Mouse (Mus musculus): ENCODE measurements at regions not wholly inside any gene's neighbourhood (a gene's known extent, or its start where the extent isn't known, plus 50 kb on each side); places are given as distances from the start of the nearest gene placed in this dataset.

- no peak overlapping the region for H3K4me2 ChIP-seq (ENCODE audit: low read depth, low read length)
- DNase-seq (ENCODE audit: low spot score) (no peak), ATAC-seq (ENCODE audit: low read depth) (no peak)
- no peaks in the 10 kb centered on the region for H3K27me3 ChIP-seq (replicated peaks; ENCODE audit: control insufficient read depth, insufficient read depth, low read length)
- peaks cover 9% of the 10 kb centered on the region; the same call in 1 of the 2 replicates for H3K4me1 ChIP-seq (ENCODE audit: control insufficient read depth, insufficient read depth, low read length)
- H3K9me3 ChIP-seq (ENCODE audit: control insufficient read depth, low read length) = no peaks in the 10 kb centered on the region
- H3K36me3 ChIP-seq (ENCODE audit: control insufficient read depth, insufficient read depth, low read length) = no peaks in the 10 kb centered on the region
- no peak overlapping the region for H3K9ac ChIP-seq (ENCODE audit: low read depth, low read length)
- 70% methylated on average over 9 of the region's 9 CpGs for WGBS
- no peak overlapping the region for H3K4me3 ChIP-seq (ENCODE audit: low read depth, low read length)
- no peak overlapping the region for H3K27ac ChIP-seq (replicated peaks; ENCODE audit: low read depth, low read length)
Observed at GRCm38 (mm10) chr4:95162386-95163090, 110.5 kb upstream of the Jun start.

DNA sequence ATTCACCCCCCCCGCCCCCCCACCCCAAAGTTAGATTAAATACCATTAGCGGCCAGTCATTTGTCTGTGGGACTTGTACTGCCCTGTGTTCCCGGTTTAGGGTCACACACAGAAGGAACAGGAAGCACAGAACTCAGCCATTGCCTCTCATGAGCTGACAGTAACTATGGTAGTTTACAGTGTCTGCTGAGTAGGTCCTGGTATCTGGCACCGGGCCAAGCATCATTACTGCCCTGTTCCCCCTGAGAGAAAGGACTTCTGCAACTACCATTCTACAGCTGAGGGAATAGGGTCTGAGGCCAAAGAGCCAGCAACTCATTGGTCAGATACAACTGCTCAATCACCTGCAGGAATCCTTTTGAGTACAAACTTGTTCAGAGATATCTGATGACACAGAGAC, 111.4 kb upstream of the Jun start:
- no peaks in the 10 kb centered on the region for H3K36me3 ChIP-seq (ENCODE audit: control insufficient read depth, insufficient read depth, low read length)
- DNase-seq (ENCODE audit: low spot score) (no peak), ATAC-seq (ENCODE audit: low read depth) (no peak)
- no peaks in the 10 kb centered on the region for H3K9me3 ChIP-seq (ENCODE audit: control insufficient read depth, low read length)
- 76% methylated on average over 4 of the region's 4 CpGs for WGBS
- H3K4me2 ChIP-seq (ENCODE audit: low read depth, low read length) = no peak overlapping the region
- H3K4me3 ChIP-seq (ENCODE audit: low read depth, low read length) = no peak overlapping the region
- no peak overlapping the region for H3K9ac ChIP-seq (ENCODE audit: low read depth, low read length)
- no peaks in the 10 kb centered on the region for H3K27me3 ChIP-seq (replicated peaks; ENCODE audit: control insufficient read depth, insufficient read depth, low read length)
- no peak overlapping the region for H3K27ac ChIP-seq (replicated peaks; ENCODE audit: low read depth, low read length)
- H3K4me1 ChIP-seq (ENCODE audit: control insufficient read depth, insufficient read depth, low read length) = peaks cover 4% of the 10 kb centered on the region; the same call in 1 of the 2 replicates

DNA sequence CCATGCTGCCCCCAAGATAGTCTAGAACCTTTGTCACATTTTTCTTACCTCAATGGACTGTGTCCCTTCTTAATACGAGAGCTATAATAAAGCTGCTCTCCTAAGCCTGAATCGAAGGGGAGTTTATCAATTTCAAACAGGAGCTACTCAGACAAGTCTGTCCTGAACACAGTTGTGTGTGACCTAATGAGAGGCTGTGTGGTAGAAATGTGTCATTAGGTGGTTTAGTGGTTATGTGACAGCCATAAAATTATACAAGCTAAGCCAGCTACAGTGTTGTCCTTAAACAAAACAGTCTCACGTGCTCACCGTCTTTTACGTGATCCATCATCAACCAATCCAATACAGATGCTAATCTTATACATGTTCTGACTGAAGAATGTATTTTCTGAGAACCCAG, 114.5 kb upstream of the Jun start:
- H3K36me3 ChIP-seq (ENCODE audit: control insufficient read depth, insufficient read depth, low read length) = no peaks in the 10 kb centered on the region
- no peak for ATAC-seq (ENCODE audit: low read depth)
- no peak overlapping the region for H3K4me2 ChIP-seq (ENCODE audit: low read depth, low read length)
- H3K27ac ChIP-seq (replicated peaks; ENCODE audit: low read depth, low read length) = no peak overlapping the region
- H3K27me3 ChIP-seq (replicated peaks; ENCODE audit: control insufficient read depth, insufficient read depth, low read length) = no peaks in the 10 kb centered on the region
- H3K4me1 ChIP-seq (ENCODE audit: control insufficient read depth, insufficient read depth, low read length) = no peaks in the 10 kb centered on the region
- no peaks in the 10 kb centered on the region for H3K9me3 ChIP-seq (ENCODE audit: control insufficient read depth, low read length)
- 73% methylated on average over 5 of the region's 5 CpGs for WGBS
- no peak overlapping the region for H3K9ac ChIP-seq (ENCODE audit: low read depth, low read length)
- DNase-seq (ENCODE audit: low spot score) = no peak
- H3K4me3 ChIP-seq (ENCODE audit: low read depth, low read length) = no peak overlapping the region

- no peaks in the 10 kb centered on the region for H3K27me3 ChIP-seq (replicated peaks; ENCODE audit: control insufficient read depth, insufficient read depth, low read length)
- WGBS = 69% methylated on average over 1 of the region's 1 CpGs
- H3K4me2 ChIP-seq (ENCODE audit: low read depth, low read length) = no peak overlapping the region
- no peaks in the 10 kb centered on the region for H3K4me1 ChIP-seq (ENCODE audit: control insufficient read depth, insufficient read depth, low read length)
- no peak overlapping the region for H3K4me3 ChIP-seq (ENCODE audit: low read depth, low read length)
- H3K9me3 ChIP-seq (ENCODE audit: control insufficient read depth, low read length) = no peaks in the 10 kb centered on the region
- H3K36me3 ChIP-seq (ENCODE audit: control insufficient read depth, insufficient read depth, low read length) = no peaks in the 10 kb centered on the region
- H3K27ac ChIP-seq (replicated peaks; ENCODE audit: low read depth, low read length) = no peak overlapping the region
- no peak for DNase-seq (ENCODE audit: low spot score)
- H3K9ac ChIP-seq (ENCODE audit: low read depth, low read length) = no peak overlapping the region
- ATAC-seq (ENCODE audit: low read depth) = no peak
Observed at GRCm38 (mm10) chr4:95167216-95167615, 115.2 kb upstream of the Jun start.

GRCm38 (mm10) chr4:95169702-95170101, 117.7 kb upstream of the Jun start:
- H3K27ac ChIP-seq (replicated peaks; ENCODE audit: low read depth, low read length) = no peak overlapping the region
- DNase-seq (ENCODE audit: low spot score) = no peak
- H3K27me3 ChIP-seq (replicated peaks; ENCODE audit: control insufficient read depth, insufficient read depth, low read length) = no peaks in the 10 kb centered on the region
- 53% methylated on average over 2 of the region's 2 CpGs for WGBS
- H3K4me3 ChIP-seq (ENCODE audit: low read depth, low read length) = no peak overlapping the region
- H3K36me3 ChIP-seq (ENCODE audit: control insufficient read depth, insufficient read depth, low read length) = no peaks in the 10 kb centered on the region
- H3K9ac ChIP-seq (ENCODE audit: low read depth, low read length) = no peak overlapping the region
- no peak for ATAC-seq (ENCODE audit: low read depth)
- no peak overlapping the region for H3K4me2 ChIP-seq (ENCODE audit: low read depth, low read length)
- no peaks in the 10 kb centered on the region for H3K9me3 ChIP-seq (ENCODE audit: control insufficient read depth, low read length)
- no peaks in the 10 kb centered on the region for H3K4me1 ChIP-seq (ENCODE audit: control insufficient read depth, insufficient read depth, low read length)

DNA sequence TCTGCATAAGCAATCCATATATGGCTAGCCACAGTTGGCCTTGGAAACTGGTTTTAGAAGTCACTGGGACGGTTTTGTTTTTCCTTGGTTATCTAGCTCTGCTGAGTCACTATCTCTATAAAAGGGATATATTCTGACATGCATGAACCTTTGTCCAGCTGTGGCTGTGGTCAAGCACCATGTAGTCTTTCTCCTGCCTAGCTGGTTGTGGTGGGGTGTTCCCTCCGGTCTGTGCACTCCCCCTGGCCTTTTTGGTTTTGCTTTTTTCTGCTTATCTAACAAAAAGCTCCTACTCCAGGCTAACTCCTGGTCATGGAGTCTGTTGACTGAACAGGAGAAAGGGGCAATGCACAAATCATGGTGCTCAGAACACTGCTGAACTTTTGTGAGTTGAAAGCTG, 125.7 kb upstream of the Jun start:
- H3K9ac ChIP-seq (ENCODE audit: low read depth, low read length) = no peak overlapping the region
- H3K4me2 ChIP-seq (ENCODE audit: low read depth, low read length) = no peak overlapping the region
- ATAC-seq (ENCODE audit: low read depth) (no peak), DNase-seq (ENCODE audit: low spot score) (no peak)
- H3K36me3 ChIP-seq (ENCODE audit: control insufficient read depth, insufficient read depth, low read length) = no peaks in the 10 kb centered on the region
- 88% methylated on average over 2 of the region's 2 CpGs for WGBS
- H3K4me3 ChIP-seq (ENCODE audit: low read depth, low read length) = no peak overlapping the region
- H3K4me1 ChIP-seq (ENCODE audit: control insufficient read depth, insufficient read depth, low read length) = no peaks in the 10 kb centered on the region
- H3K27me3 ChIP-seq (replicated peaks; ENCODE audit: control insufficient read depth, insufficient read depth, low read length) = no peaks in the 10 kb centered on the region
- no peak overlapping the region for H3K27ac ChIP-seq (replicated peaks; ENCODE audit: low read depth, low read length)
- no peaks in the 10 kb centered on the region for H3K9me3 ChIP-seq (ENCODE audit: control insufficient read depth, low read length)

DNA sequence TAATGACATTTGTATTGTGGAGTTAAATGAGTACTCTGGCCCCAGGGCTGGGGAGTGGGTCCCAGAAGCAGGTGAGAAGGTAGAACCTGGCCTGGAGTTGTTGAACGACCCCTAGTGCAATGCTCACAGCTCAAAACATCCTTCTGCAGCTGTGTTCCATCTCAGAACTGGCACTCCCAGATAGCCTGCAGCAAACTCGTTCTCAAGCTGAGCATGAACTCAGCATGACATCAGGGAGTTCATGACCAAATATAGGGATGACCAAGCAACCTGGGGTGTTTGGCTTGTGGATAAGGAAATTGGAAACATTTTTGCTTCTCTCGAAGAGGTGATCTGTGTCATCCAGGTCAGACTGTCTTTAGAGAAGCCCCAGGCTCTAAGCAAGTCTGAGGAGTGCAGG, 126.4 kb upstream of the Jun start:
- no peak overlapping the region for H3K4me3 ChIP-seq (ENCODE audit: low read depth, low read length)
- no peaks in the 10 kb centered on the region for H3K36me3 ChIP-seq (ENCODE audit: control insufficient read depth, insufficient read depth, low read length)
- H3K9me3 ChIP-seq (ENCODE audit: control insufficient read depth, low read length) = no peaks in the 10 kb centered on the region
- H3K9ac ChIP-seq (ENCODE audit: low read depth, low read length) = no peak overlapping the region
- ATAC-seq (ENCODE audit: low read depth) (no peak), DNase-seq (ENCODE audit: low spot score) (no peak)
- no peaks in the 10 kb centered on the region for H3K4me1 ChIP-seq (ENCODE audit: control insufficient read depth, insufficient read depth, low read length)
- no peak overlapping the region for H3K4me2 ChIP-seq (ENCODE audit: low read depth, low read length)
- 47% methylated on average over 3 of the region's 3 CpGs for WGBS
- H3K27ac ChIP-seq (replicated peaks; ENCODE audit: low read depth, low read length) = no peak overlapping the region
- H3K27me3 ChIP-seq (replicated peaks; ENCODE audit: control insufficient read depth, insufficient read depth, low read length) = no peaks in the 10 kb centered on the region

- H3K9me3 ChIP-seq (ENCODE audit: control insufficient read depth, low read length) = no peaks in the 10 kb centered on the region
Observed at GRCm38 (mm10) chr4:95178900-95179299, 126.9 kb upstream of the Jun start.

GRCm38 (mm10) chr4:95180446-95180845, 128.4 kb upstream of the Jun start:
- Histone ChIP-seq H3K4me3 (ENCODE audit: low read depth, low read length) (no peak overlapping the region), H3K4me1 (ENCODE audit: control insufficient read depth, insufficient read depth, low read length) (peaks cover 4% of the 10 kb centered on the region; the same call in 1 of the 2 replicates), H3K36me3 (ENCODE audit: control insufficient read depth, insufficient read depth, low read length) (no peaks in the 10 kb centered on the region), H3K9me3 (ENCODE audit: control insufficient read depth, low read length) (no peaks in the 10 kb centered on the region), H3K9ac (ENCODE audit: low read depth, low read length) (no peak overlapping the region), H3K27ac (replicated peaks; ENCODE audit: low read depth, low read length) (no peak overlapping the region), H3K4me2 (ENCODE audit: low read depth, low read length) (no peak overlapping the region), H3K27me3 (replicated peaks; ENCODE audit: control insufficient read depth, insufficient read depth, low read length) (no peaks in the 10 kb centered on the region)
- WGBS = 93% methylated on average over 5 of the region's 5 CpGs
- ATAC-seq (ENCODE audit: low read depth) (no peak), DNase-seq (ENCODE audit: low spot score) (no peak)

More at GRCm38 (mm10) chr4:95178900-95179299, 126.9 kb upstream of the Jun start:
- WGBS = 59% methylated on average over 8 of the region's 8 CpGs
- no peaks in the 10 kb centered on the region for H3K27me3 ChIP-seq (replicated peaks; ENCODE audit: control insufficient read depth, insufficient read depth, low read length)
- H3K4me1 ChIP-seq (ENCODE audit: control insufficient read depth, insufficient read depth, low read length) = no peaks in the 10 kb centered on the region
- ATAC-seq (ENCODE audit: low read depth) = no peak
- no peak overlapping the region for H3K27ac ChIP-seq (replicated peaks; ENCODE audit: low read depth, low read length)
- DNase-seq (ENCODE audit: low spot score) = no peak
- no peak overlapping the region for H3K9ac ChIP-seq (ENCODE audit: low read depth, low read length)
- H3K4me2 ChIP-seq (ENCODE audit: low read depth, low read length) = no peak overlapping the region
- no peak overlapping the region for H3K4me3 ChIP-seq (ENCODE audit: low read depth, low read length)
- H3K36me3 ChIP-seq (ENCODE audit: control insufficient read depth, insufficient read depth, low read length) = no peaks in the 10 kb centered on the region

All from embryonic facial prominence, embryonic 14.5 days (tissue).